Mouse (Mus musculus) liver, embryonic 14.5 days (tissue): ENCODE measurements around the gene Tmem219.

ENCODE experiments used
- CTCF ChIP-seq: IDR thresholded peaks from 2 replicates; pipeline ENCODE4 v1.5.1; 2016; ENCODE audit warnings: antibody characterized with exemption, low read depth, control low read depth
- EP300 ChIP-seq: IDR thresholded peaks from 2 replicates; pipeline ENCODE4 v1.6.1; 2016; ENCODE audit warnings: antibody characterized with exemption, low read depth

GRCm38 (mm10) chr7:126845516-126845915 lies 77.2 kb downstream of the Tmem219 start:
- TF ChIP-seq CTCF (no peak), EP300 (no peak)
